Mouse (Mus musculus): ENCODE data around the gene Olfr747.
"Not testable (repeated sequence)": the region's sequence is repeated elsewhere in the genome, so short reads cannot be mapped to it uniquely, and the experiment has no call there.

DNA sequence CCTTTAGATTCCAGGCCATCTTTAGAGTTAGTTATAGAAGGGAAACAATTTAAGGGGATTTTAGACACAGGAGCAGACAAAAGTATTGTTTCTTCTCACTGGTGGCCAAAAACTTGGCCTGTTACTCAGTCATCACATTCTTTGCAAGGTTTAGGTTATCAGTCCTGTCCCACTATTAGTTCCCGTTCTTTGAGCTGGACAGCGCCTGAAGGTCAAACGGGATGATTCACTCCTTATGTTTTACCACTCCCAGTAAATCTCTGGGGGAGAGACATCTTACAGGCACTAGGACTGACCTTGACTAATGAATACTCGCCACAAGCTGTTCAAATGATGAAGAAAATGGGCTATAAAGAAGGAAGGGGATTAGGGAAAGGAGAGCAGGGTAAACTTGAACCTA, 29.4 kb upstream of the Olfr747 start:
- TF ChIP-seq CTCF, EP300 (IDR thresholded peaks at IDR 0.05; ENCODE audit: low read depth): not testable (repeated sequence)

Data from liver, embryonic 14.5 days (tissue).